Mouse (Mus musculus): ENCODE measurements around the gene Olfr742. TPM values are rescaled to one million over a fixed set of nuclear protein-coding genes. Genes with fewer than 3 reads are reported as not detected.

Olfr742 gene
- polyA plus RNA-seq (2015; fragmentation: Nextera tagmentation; extraction: Ambion mirVana): not detected in 2 replicates

DNA sequence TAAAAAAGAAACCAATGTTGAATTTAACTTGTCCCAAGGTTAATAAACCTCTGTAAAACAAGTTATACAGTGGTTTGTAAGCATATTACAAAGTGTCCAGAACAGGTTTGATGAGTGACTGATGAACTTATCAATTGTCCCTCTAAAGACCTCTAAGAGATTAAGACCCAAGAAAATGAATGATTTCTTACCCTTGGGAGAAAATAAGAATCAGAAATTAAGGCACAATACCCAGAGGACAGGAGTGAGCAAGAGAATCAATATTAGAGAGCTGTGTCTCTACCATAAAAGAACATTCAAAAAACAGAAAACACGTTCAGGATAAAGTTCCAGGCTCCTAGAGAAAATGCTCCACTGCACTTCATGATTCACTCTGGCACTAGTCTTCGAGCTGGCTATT is at the start of gene Olfr742:
TSS of gene Olfr742 (plus strand) at position 301 of the 400 bp plus-strand sequence.
- H3K36me3 ChIP-seq: no peaks in the 10 kb centered on the region
- H3K4me3 ChIP-seq (replicated peaks): no peak within 1 kb of the TSS
- 51% methylated on average over 2 of the region's 2 CpGs for WGBS
- H3K27ac ChIP-seq: no peak within 1 kb of the TSS
- H3K4me2 ChIP-seq: no peak within 1 kb of the TSS
- no peaks in the 10 kb centered on the region for H3K4me1 ChIP-seq
- no peak within 1 kb of the TSS for H3K9ac ChIP-seq
- no peak for ATAC-seq (ENCODE audit: insufficient read depth, low FRiP score, low read depth)
- no peaks in the 10 kb centered on the region for H3K27me3 ChIP-seq (replicated peaks)
- no peaks in the 10 kb centered on the region for H3K9me3 ChIP-seq

DNA sequence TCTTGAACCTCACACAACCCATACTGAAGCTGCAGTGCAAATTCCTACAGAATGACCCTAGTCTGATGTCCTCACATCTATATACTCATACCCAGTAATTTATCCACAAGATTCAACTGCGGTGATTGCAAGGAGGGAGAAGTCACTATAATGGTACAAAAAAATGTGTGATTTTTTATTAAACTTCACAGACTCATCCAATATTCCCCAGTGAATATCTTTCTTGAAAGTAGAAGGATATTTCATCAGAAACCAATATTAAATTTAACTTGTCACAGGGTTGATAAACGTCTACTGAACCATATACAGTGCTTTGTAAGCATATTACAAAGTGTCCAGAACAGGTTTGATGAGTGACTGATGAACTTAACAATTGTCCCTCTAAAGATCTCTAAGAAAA is 31.0 kb upstream of the Olfr742 start, which contains the start of gene Olfr741:
TSS of gene Olfr741 (plus strand) at position 301 of the 400 bp plus-strand sequence.
- Histone ChIP-seq H3K4me1 (no peaks in the 10 kb centered on the region), H3K36me3 (no peaks in the 10 kb centered on the region), H3K27ac (no peak within 1 kb of the TSS), H3K4me2 (no peak within 1 kb of the TSS), H3K9me3 (no peaks in the 10 kb centered on the region), H3K4me3 (replicated peaks) (no peak within 1 kb of the TSS), H3K27me3 (replicated peaks) (no peaks in the 10 kb centered on the region), H3K9ac (no peak within 1 kb of the TSS)
- ATAC-seq (ENCODE audit: insufficient read depth, low FRiP score, low read depth): no peak
- WGBS: 66% methylated on average over 2 of the region's 2 CpGs

GRCm38 (mm10) chr14:50478406-50478805 is 25.0 kb upstream of the Olfr742 start:
- no peaks in the 10 kb centered on the region for H3K9me3 ChIP-seq
- no peak for ATAC-seq (ENCODE audit: insufficient read depth, low FRiP score, low read depth)
- no peak overlapping the region for H3K9ac ChIP-seq
- H3K27ac ChIP-seq: no peak overlapping the region
- no peak overlapping the region for H3K4me3 ChIP-seq (replicated peaks)
- H3K4me2 ChIP-seq: no peak overlapping the region
- no peaks in the 10 kb centered on the region for H3K4me1 ChIP-seq
- H3K27me3 ChIP-seq (replicated peaks): no peaks in the 10 kb centered on the region
- H3K36me3 ChIP-seq: no peaks in the 10 kb centered on the region
- 63% methylated on average over 2 of the region's 2 CpGs for WGBS

- Histone ChIP-seq H3K4me1 (no peaks in the 10 kb centered on the region), H3K27me3 (replicated peaks) (no peaks in the 10 kb centered on the region), H3K9me3 (no peaks in the 10 kb centered on the region), H3K9ac (no peak within 1 kb of the TSS), H3K4me3 (replicated peaks) (no peak within 1 kb of the TSS), H3K4me2 (no peak within 1 kb of the TSS), H3K36me3 (no peaks in the 10 kb centered on the region), H3K27ac (no peak within 1 kb of the TSS)
- no peak for ATAC-seq (ENCODE audit: insufficient read depth, low FRiP score, low read depth)
Observed at GRCm38 (mm10) chr14:50521539-50521938, 18.1 kb downstream of the Olfr742 start, which contains the start of gene Olfr743. Gene Olfr743 (plus strand): TSS chr14:50521839.

DNA sequence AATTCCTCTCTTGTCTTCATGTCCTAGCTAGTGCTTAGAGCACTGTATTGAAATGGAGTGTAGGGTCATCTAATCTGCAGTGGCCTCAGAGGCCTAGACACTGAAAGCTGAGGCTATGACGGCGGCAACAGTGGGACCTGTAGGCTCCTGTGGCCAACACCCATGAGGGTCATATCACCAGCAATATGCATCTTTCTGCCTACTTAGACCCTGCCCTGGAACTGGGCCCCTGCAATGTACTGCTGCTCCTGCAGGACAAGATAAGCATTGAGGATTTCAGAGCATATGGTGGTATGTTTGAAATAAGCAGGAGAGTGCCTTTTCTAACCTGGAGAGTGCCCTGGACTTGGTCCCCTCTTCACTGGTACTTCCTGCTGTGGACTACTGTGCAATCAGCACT is 49.3 kb downstream of the Olfr742 start:
- no peak overlapping the region for H3K4me3 ChIP-seq (replicated peaks)
- no peaks in the 10 kb centered on the region for H3K4me1 ChIP-seq
- ATAC-seq (ENCODE audit: insufficient read depth, low FRiP score, low read depth): no peak
- no peak overlapping the region for H3K27ac ChIP-seq
- no peaks in the 10 kb centered on the region for H3K9me3 ChIP-seq
- H3K27me3 ChIP-seq (replicated peaks): no peaks in the 10 kb centered on the region
- no peak overlapping the region for H3K9ac ChIP-seq
- H3K4me2 ChIP-seq: no peak overlapping the region
- H3K36me3 ChIP-seq: no peaks in the 10 kb centered on the region
- WGBS: 93% methylated on average over 2 of the region's 2 CpGs

Other genes starting within 250 kb of the Olfr742 start
- not detected in 2 replicates for gene Olfr732, start 219.4 kb upstream of the Olfr742 start, polyA plus RNA-seq (2015; fragmentation: Nextera tagmentation; extraction: Ambion mirVana)
- not detected in 2 replicates for gene Olfr733, start 202.1 kb upstream of the Olfr742 start, polyA plus RNA-seq (2015; fragmentation: Nextera tagmentation; extraction: Ambion mirVana)
- not detected in 2 replicates for gene Olfr734, start 176.8 kb upstream of the Olfr742 start, polyA plus RNA-seq (2015; fragmentation: Nextera tagmentation; extraction: Ambion mirVana)
- not detected in 2 replicates for gene Olfr735, start 154.7 kb upstream of the Olfr742 start, polyA plus RNA-seq (2015; fragmentation: Nextera tagmentation; extraction: Ambion mirVana)
- gene Tlr11, start 145.7 kb upstream of the Olfr742 start, polyA plus RNA-seq (2015; fragmentation: Nextera tagmentation; extraction: Ambion mirVana): not detected in 2 replicates
- not detected in 2 replicates for gene Olfr736, start 122.4 kb upstream of the Olfr742 start, polyA plus RNA-seq (2015; fragmentation: Nextera tagmentation; extraction: Ambion mirVana)
- gene Olfr738, start 96.0 kb upstream of the Olfr742 start, polyA plus RNA-seq (2015; fragmentation: Nextera tagmentation; extraction: Ambion mirVana): not detected in 2 replicates
- not detected in 2 replicates for gene Olfr739, start 85.0 kb upstream of the Olfr742 start, polyA plus RNA-seq (2015; fragmentation: Nextera tagmentation; extraction: Ambion mirVana)
- not detected in 2 replicates for gene Olfr740, start 58.1 kb upstream of the Olfr742 start, polyA plus RNA-seq (2015; fragmentation: Nextera tagmentation; extraction: Ambion mirVana)
- not detected in 2 replicates for gene Olfr741, start 30.9 kb upstream of the Olfr742 start, polyA plus RNA-seq (2015; fragmentation: Nextera tagmentation; extraction: Ambion mirVana)
- not detected in 2 replicates for gene Olfr743, start 18.2 kb downstream of the Olfr742 start, polyA plus RNA-seq (2015; fragmentation: Nextera tagmentation; extraction: Ambion mirVana)
- gene Olfr744, start 111.3 kb downstream of the Olfr742 start, polyA plus RNA-seq (2015; fragmentation: Nextera tagmentation; extraction: Ambion mirVana): not detected in 2 replicates
- gene Olfr745, start 135.8 kb downstream of the Olfr742 start, polyA plus RNA-seq (2015; fragmentation: Nextera tagmentation; extraction: Ambion mirVana): not detected in 2 replicates
- gene Olfr746, start 143.5 kb downstream of the Olfr742 start, polyA plus RNA-seq (2015; fragmentation: Nextera tagmentation; extraction: Ambion mirVana): not detected in 2 replicates
- gene Olfr747, start 189.6 kb downstream of the Olfr742 start, polyA plus RNA-seq (2015; fragmentation: Nextera tagmentation; extraction: Ambion mirVana): not detected in 2 replicates
- not detected in 2 replicates for gene Olfr748, start 203.8 kb downstream of the Olfr742 start, polyA plus RNA-seq (2015; fragmentation: Nextera tagmentation; extraction: Ambion mirVana)
- gene Olfr749, start 241.5 kb downstream of the Olfr742 start, polyA plus RNA-seq (2015; fragmentation: Nextera tagmentation; extraction: Ambion mirVana): not detected in 2 replicates

All from stomach, embryonic 15.5 days (tissue).